ENCODE assay signal across 8 mouse cellular contexts in the genomic region with DNA sequence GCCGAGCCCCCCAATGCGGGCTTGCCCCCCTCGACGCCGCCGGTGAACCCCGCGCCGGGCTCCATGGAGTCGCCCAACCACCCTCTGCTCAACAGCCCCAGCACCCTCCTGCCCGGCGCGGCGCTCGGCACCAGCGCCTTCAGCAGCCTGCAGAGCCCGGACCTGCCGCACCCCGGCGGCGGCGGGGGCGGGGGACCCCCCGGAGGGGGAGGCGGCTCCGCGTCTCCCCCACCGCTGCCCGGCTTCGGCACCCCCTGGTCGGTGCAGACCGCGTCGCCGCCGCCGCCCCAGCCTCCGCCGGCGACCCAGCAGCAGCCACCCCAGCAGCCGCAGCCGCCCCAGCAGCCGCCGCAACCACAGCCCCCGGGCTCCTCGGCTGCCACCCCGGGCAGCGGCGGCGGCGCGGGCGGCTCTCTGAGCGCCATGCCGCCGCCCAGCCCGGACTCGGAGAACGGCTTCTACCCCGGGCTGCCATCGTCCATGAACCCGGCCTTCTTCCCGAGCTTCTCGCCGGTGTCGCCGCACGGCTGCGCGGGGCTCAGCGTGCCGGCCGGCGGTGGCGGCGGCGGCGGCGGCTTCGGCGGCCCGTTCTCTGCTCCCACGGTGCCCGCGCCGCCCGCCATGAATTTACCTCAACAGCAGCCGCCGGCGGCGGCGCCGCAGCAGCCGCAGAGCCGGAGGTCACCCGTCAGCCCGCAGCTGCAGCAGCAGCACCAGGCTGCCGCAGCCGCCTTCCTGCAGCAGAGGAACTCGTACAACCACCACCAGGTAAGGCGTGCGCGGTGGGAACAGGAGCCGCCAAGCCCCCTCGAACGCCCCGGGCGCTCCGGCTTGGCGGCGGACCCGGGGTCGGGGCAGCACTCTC. TPM values are rescaled to one million over a fixed set of nuclear protein-coding genes. Genes with fewer than 3 reads are reported as not detected.
DNase-seq lines count a peak whose midpoint lies in the region; ATAC-seq and TF ChIP-seq lines count a peak whose summit lies in the region.

No protein-coding gene starts in this region.

- TF ChIP-seq CTCF in spleen, adult 2 months (IDR thresholded peaks at IDR 0.05; ENCODE audit: extremely low read depth, insufficient read depth, insufficient read length, insufficient replicate concordance) = no peak

- peak overlapping the region; percentile 58; the same call in 1 of the 2 replicates for H3K27ac ChIP-seq in limb, embryonic 11.5 days (replicated peaks; ENCODE audit: low read depth, low read length)
- H3K27ac ChIP-seq in midbrain, embryonic 15.5 days = peak overlapping the region; percentile 100
- peak overlapping the region; percentile 99 for H3K27ac ChIP-seq in spleen, adult 2 months (ENCODE audit: insufficient read depth, low read length)

- H3K36me3 ChIP-seq in erythroblast, embryonic 14.5 days (ENCODE audit: control insufficient read depth) = no peaks in the 10 kb centered on the region
- no peaks in the 10 kb centered on the region for H3K36me3 ChIP-seq in limb, embryonic 11.5 days (ENCODE audit: control insufficient read depth, insufficient read depth, low read length)
- no peaks in the 10 kb centered on the region for H3K36me3 ChIP-seq in midbrain, embryonic 15.5 days (replicated peaks)
- peaks cover 2% of the 10 kb centered on the region for H3K36me3 ChIP-seq in spleen, adult 2 months (ENCODE audit: control insufficient read depth, insufficient read depth, low read length)

- peak overlapping the region; percentile 81 for H3K9ac ChIP-seq in limb, embryonic 11.5 days (ENCODE audit: low read length)
- peak overlapping the region; percentile 100 for H3K9ac ChIP-seq in midbrain, embryonic 15.5 days

- no peak for TF ChIP-seq POLR2A in spleen, adult 2 months (IDR thresholded peaks at IDR 0.05; ENCODE audit: low read depth, low read length)

- no peak for ATAC-seq in erythroblast, adult 5-6 weeks (replicated peaks; ENCODE audit: low FRiP score, poor library complexity, severe bottlenecking)
- ATAC-seq in inflammation-experienced regulatory T-cells, adult 6 months = peak; percentile 6
- no peak for ATAC-seq in limb, embryonic 11.5 days (ENCODE audit: insufficient number of reproducible peaks, low FRiP score, low TSS enrichment, low read depth)
- ATAC-seq in midbrain, embryonic 15.5 days (replicated peaks) = peak; percentile 38

- peak; percentile 73 for DNase-seq in cerebellum, adult 9-11 months
- DNase-seq in gastrocnemius, adult 8-10 months (ENCODE audit: low spot score in 2 of 2) = peak; percentile 21 to 26
- peak; percentile 66 for DNase-seq in limb, embryonic 11.5 days (ENCODE audit: low spot score)
- peak in 1 of 2 experiments; percentile 44 for DNase-seq in spleen, adult 2 months (ENCODE audit: low read depth in 1 of 2, low spot score in 2 of 2)

- peaks cover 3% of the 10 kb centered on the region; the same call in 1 of the 2 replicates for H3K9me3 ChIP-seq in erythroblast, embryonic 14.5 days (ENCODE audit: control insufficient read depth, low read length)
- no peaks in the 10 kb centered on the region for H3K9me3 ChIP-seq in limb, embryonic 11.5 days (ENCODE audit: control insufficient read depth, low read length)
- no peaks in the 10 kb centered on the region for H3K9me3 ChIP-seq in midbrain, embryonic 15.5 days

- peaks cover 82% of the 10 kb centered on the region for H3K27me3 ChIP-seq in erythroblast, embryonic 14.5 days (ENCODE audit: control insufficient read depth)
- H3K27me3 ChIP-seq in limb, embryonic 11.5 days (ENCODE audit: control insufficient read depth, insufficient read depth, low read length) = no peaks in the 10 kb centered on the region
- no peaks in the 10 kb centered on the region for H3K27me3 ChIP-seq in midbrain, embryonic 15.5 days (replicated peaks)
- H3K27me3 ChIP-seq in spleen, adult 2 months (ENCODE audit: control insufficient read depth, insufficient read depth, low read length) = no peaks in the 10 kb centered on the region

- peaks cover 25% of the 10 kb centered on the region for H3K4me1 ChIP-seq in erythroblast, embryonic 14.5 days (ENCODE audit: control insufficient read depth)
- no peaks in the 10 kb centered on the region for H3K4me1 ChIP-seq in limb, embryonic 11.5 days (ENCODE audit: control insufficient read depth, insufficient read depth, low read length)
- peaks cover 17% of the 10 kb centered on the region for H3K4me1 ChIP-seq in midbrain, embryonic 15.5 days
- H3K4me1 ChIP-seq in spleen, adult 2 months (ENCODE audit: control insufficient read depth, insufficient read depth, insufficient read length) = no peaks in the 10 kb centered on the region; the same call in 1 of the 2 replicates

- under 1% methylated on average over 79 of the region's 113 CpGs for WGBS in limb, embryonic 11.5 days
- 1% methylated on average over 55 of the region's 113 CpGs for WGBS in midbrain, embryonic 15.5 days
- WGBS in spleen, adult 2 months = under 1% methylated on average over 96 of the region's 113 CpGs

- peak overlapping the region; percentile 67 for H3K4me3 ChIP-seq in erythroblast, embryonic 14.5 days (replicated peaks)
- peak overlapping the region; percentile 84 for H3K4me3 ChIP-seq in limb, embryonic 11.5 days (ENCODE audit: low read depth, low read length)
- peak overlapping the region; percentile 72 for H3K4me3 ChIP-seq in midbrain, embryonic 15.5 days
- H3K4me3 ChIP-seq in spleen, adult 2 months (ENCODE audit: extremely low read depth, insufficient read depth, insufficient read length) = peak overlapping the region; percentile 90

- H3K4me2 ChIP-seq in limb, embryonic 11.5 days (ENCODE audit: low read depth, severe bottlenecking) = peak overlapping the region; percentile 99
- H3K4me2 ChIP-seq in midbrain, embryonic 15.5 days = peak overlapping the region; percentile 62

RNA-seq across cellular contexts. Expression of a gene that starts 1.6 kb away (rescaled TPM):
- 0.03 and 0.07 TPM in 2 replicates for polyA plus RNA-seq in erythroblast, embryonic 14.5 days (2012)
- total RNA-seq in erythroblast, adult 5-6 weeks (2015; ENCODE audit: low replicate concordance) = 3.3 and 12.1 TPM in 2 replicates
- 1.8 and 2.0 TPM in 2 replicates for total RNA-seq in erythroblast, adult 5-6 weeks (2017; ENCODE audit: low replicate concordance)
- total RNA-seq in gastrocnemius, adult 8-10 months (2022) = 10 to 100 TPM; 19.5 to 44.6 (median 31.0) TPM
- polyA plus RNA-seq in inflammation-experienced regulatory T-cells, adult 6 months (2017; shearing (Covaris generic)) = 1 to 10 TPM; 1.9 to 2.8 (median 2.4) TPM
- polyA plus RNA-seq in limb, embryonic 11.5 days (2014; fragmentation: Nextera tagmentation; extraction: Ambion mirVana) = 0.56 and 1.2 TPM in 2 replicates
- 14.2 and 15.3 TPM in 2 replicates for polyA plus RNA-seq in midbrain, embryonic 15.5 days (2015; fragmentation: Nextera tagmentation; extraction: Ambion mirVana)
- 4.7 and 6.5 TPM in 2 replicates for polyA plus RNA-seq in spleen, adult 2 months (2012; rRNA removed)

Comparison
In these comparisons a context has a peak if more than half of its experiments do, and no peak if none do; other contexts are left out.
1. ATAC-seq: peak in inflammation-experienced regulatory T-cells, adult 6 months (single experiment) and midbrain, embryonic 15.5 days (single experiment); none in erythroblast, adult 5-6 weeks (single experiment) and limb, embryonic 11.5 days (single experiment).
2. Peak in every context shown above with its lines, with median percentiles within 50 percentile points of each other: H3K4me3 ChIP-seq and H3K27ac ChIP-seq.